Mouse (Mus musculus) ovary, postnatal 14 days (tissue): ENCODE data around the gene Rab43.
"Not testable (repeated sequence)": the region's sequence is repeated elsewhere in the genome, so short reads cannot be mapped to it uniquely, and the experiment has no call there.

Experiments used
- DNase-seq: peaks from one replicate; pipeline ENCODE4 v3.0.0; 2022; ENCODE audit warnings: low spot score

Gene Rab43

DNA sequence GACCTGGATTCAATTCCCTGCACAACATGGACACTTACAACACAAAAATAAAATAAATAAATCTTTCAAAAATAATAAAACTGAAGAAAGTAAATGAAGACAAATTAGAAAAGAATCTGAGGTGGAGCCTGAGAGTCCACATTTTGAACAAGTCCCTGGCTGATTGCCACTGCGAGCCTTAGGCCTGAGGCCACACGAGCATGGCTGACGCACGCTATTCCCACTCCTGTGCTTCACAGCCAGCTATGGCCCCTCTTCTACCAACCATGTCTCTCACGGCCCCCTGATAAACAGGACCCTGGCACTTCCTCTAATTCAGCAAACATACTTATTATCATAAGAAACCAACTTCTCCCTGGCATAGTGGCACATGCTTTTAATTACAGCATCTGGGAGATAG, 25.3 kb downstream of the Rab43 start:
- DNase-seq, result no peak

DNA sequence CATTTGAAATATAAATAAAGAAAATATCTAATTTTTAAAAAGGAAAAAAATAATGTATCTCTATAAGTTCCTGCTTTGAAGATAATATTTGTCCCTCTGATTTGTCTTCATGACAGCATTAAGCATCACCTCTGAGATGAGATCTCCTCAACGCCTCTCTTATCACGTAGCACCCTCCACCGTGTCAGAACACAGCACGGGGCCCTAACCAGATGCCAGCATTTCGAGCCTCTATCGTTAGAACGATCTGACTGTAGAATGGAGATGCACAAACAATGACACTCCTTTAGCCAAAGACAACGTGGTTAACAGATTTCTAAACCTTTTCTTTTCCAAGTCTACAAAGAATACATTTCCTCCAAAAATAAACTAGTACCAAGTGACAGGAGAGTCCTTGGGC, 27.9 kb downstream of the Rab43 start:
- no peak for DNase-seq

DNA sequence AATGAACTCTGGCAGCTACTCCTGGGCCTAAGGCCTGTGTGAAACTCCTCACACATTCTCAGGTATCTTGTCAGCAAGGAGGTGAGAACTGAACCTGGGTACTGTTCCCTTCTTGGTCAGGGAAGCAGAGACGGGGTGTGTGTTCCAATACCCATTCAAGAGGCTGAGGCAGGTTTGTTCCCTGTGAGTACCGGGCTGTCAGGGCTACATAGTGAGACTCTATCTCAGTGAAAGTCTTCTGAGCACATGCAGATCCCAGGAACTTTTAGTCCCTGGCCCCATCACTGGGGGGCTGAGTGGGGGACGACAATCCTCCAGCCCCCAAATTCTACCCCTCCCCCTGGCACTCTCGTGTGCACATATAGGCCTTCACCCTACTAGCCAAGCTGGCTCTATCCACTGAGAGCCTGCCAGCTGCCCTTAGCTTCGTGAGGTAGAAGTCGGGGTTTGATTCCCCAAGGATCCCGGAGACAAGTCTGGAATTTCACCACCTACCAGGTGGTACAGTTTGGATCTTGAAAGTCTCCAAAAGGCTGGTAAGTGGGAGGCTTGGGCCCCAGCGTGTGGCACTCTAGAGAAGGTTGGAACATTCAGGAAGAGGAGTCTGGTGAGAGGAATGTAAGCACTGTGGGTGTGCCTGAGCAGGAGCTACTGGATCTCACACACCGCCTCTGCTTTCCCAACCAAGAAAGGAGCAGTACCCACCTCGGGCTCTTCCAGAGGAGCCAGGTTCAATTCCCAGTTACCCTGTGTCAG, 31.2 kb downstream of the Rab43 start:
- no peak for DNase-seq

GRCm38 (mm10) chr6:87779174-87780165, 32.5 kb downstream of the Rab43 start:
- no peak for DNase-seq

- no peak for DNase-seq
Measured at GRCm38 (mm10) chr6:87778294-87779173, 33.4 kb downstream of the Rab43 start.

GRCm38 (mm10) chr6:87777842-87778241, 34.1 kb downstream of the Rab43 start, which contains the start of gene Gp9:
TSS of gene Gp9 (plus strand) at chr6:87778072.
- DNase-seq, result no peak

DNA sequence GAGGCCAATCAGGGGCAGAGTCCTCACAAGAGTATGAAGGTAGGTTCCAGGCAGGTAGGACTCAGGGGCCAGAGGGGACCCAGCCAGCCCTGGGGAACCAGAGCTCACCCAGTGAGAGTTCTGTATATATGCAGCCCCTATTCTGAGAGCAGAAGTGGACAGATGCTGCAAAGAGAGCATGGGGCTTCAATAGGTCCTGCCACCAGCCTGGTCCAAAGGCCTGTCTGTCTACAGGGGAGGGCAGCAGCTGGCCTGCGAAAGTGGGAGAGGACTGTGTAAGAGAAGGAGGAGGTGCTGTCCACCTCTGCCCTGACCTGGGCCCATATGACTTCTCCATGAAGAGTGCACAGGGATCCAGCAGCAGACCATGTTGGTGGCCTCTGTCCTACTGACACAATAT, 35.3 kb downstream of the Rab43 start:
- no peak for DNase-seq

DNA sequence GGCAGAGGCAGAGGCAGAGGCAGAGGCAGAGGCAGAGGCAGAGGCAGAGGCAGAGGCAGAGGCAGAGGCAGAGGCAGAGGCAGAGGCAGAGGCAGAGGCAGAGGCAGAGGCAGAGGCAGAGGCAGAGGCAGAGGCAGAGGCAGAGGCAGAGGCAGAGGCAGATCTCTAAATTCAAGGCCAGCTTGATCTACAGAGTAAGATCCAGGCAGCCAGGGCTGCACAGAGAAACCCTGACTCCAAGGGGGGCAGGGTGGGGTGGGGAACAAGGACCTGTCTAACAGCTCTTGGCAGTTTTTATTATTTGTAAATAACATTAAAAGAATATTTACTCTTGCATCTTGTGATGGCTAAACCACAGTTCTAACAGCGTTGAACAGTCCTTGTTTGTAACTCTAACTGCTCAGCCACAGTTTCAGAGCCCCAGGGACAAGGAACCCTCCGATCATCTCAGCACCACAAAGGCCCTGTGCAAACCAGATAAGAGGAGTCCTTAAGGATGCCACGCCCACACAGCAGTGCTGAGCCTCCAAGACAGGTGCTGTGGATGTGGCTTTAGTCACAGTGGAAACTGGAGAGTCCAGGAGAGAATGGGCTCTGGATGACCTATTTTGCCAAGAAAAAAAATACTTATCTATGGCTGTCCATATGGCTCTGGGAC, 36.2 kb downstream of the Rab43 start:
- DNase-seq, result no peak

DNA sequence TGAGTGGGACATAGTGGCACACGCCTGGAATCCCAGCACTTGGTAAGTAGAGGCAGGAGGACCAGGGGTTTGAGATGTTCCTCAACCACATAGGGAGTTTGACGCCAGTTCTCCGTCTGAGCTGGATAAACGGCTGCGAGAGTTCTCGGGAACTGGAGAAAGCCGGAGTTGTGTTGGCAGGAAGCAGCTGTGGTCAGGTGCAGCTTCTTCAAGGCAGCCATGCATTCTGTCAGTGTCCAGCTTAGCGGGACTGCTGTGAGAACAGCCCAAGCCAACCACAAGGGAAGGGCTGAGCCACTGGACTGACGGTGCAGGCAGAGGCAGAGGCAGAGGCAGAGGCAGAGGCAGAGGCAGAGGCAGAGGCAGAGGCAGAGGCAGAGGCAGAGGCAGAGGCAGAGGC, 37.1 kb downstream of the Rab43 start:
- DNase-seq, result no peak

- DNase-seq, result no peak
Measured at GRCm38 (mm10) chr6:87774466-87774865, 37.5 kb downstream of the Rab43 start.

- no peak for DNase-seq
Measured at GRCm38 (mm10) chr6:87770626-87771025, 41.3 kb downstream of the Rab43 start.

GRCm38 (mm10) chr6:87764296-87764695, 47.7 kb downstream of the Rab43 start:
- DNase-seq, result not testable (repeated sequence)

DNA sequence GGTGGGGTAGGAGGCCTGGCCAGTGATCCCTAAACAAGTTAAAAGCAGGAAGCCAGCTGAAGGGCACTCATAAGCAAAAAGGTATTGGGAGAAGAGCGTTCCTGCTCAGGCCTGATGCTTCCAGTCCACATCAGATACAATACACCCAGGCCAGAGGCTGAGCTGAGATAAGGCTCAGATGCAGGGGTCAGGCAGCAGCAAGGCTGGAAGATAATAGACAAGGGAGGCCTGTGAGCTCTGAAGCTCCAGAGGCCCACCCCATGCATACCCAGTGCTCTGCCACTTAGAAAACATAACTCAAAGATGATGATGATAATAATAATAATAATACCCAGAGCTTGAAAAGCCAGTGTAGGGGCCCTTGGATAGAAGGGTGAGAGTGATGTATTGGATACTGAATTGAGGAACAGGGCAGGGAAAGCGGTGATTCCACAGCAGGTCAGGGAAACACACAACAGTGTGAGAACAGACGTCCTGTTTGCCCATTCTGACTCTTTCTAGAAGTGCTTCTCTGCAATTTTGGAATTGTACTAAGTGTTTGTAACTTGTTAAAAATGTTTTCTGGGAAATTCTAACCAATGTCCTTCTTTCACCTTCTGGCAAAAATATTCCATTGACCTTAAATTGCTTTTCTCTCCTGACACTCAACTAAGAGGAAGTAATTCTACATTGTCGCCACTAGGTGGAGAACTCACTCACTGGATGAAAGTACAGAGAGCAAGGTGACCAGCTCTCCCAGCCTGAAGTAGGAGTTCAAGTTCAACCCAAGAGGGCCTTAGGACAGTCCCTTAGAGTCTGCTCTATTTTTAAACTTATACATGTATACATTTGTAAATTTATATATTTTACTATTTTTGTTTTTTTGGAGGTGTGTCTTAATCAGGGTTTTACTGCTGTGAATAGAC, 48.3 kb downstream of the Rab43 start:
- no peak for DNase-seq

GRCm38 (mm10) chr6:87762161-87762560, 49.8 kb downstream of the Rab43 start:
- DNase-seq, result no peak

DNA sequence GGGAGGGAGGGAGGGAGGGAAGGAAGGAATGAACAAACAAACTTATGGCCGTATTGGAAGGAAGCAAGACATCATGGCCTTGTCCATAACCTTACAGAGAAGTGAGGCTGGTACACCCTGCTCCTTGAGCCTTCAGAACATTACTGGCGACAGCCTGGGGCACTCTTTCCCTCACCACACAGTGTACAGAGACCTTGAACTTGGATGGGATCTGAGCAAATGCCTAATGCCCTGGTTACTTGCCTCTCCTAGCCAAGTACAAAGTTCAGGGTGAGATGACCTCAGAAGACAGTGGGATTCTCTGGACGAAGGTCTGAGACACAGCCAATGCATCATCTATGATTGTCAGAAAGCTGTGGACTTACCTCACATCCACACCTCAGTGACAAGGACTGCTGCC, 52.1 kb downstream of the Rab43 start:
- DNase-seq, result no peak

DNA sequence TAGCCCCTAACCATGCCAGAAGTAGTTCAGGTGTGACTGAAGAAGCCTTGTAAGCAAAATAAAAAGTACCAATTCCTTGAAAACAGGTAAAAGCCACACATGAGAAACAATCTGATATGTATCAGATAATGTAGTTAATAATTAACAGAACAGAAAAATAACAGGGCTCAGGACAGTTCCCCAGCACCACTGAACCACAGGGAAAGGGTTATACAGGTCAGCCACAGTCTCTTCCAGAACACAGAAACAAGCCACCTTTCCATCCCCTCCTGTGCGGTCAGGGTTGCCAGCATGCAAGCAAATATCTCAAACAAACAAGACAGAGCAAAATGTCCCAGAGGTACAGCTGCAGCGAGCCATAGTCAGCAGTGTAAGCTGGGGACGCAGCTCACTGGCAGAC, 52.6 kb downstream of the Rab43 start:
- DNase-seq, result no peak

DNA sequence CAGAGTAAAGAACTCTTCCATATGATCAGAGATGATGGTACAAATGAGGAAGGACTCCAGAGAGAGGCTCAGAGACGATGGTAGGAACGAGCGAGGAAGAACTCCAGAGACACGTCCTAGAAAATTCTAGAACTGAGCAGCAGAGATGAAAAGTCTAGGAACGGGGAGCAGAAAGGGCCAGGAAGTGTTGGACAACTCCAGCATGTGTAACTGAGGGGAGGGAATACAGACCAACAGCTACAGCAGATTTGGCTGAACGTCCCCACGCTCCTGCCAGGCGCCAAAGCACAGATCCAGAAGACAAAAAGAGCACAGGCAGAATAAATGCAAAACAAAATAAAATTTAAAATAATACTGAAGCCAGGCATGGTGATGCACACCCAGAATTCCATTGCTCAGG, 55.1 kb downstream of the Rab43 start:
- DNase-seq, result no peak

- DNase-seq, result no peak
Measured at GRCm38 (mm10) chr6:87755196-87755595, 56.8 kb downstream of the Rab43 start.

DNA sequence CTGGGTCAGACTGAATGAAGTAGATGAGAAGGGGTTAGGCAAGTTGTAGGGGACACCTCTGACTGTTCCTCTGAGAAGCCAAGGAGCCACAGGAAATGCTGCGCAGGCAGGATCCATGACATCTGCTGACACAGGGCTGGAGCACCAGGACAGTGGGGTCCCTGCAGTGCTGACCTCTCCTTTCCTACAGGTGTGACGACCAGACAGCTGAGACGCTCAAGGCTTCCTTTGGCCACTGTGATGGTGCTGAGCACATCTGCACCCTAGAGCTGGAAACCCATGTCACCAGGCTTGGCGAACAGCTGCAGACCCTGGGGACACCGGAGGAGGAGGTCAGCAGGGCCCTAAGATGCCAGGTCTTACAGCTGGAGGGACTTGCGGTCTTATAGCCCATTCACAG, 60.4 kb downstream of the Rab43 start:
- no peak for DNase-seq

DNA sequence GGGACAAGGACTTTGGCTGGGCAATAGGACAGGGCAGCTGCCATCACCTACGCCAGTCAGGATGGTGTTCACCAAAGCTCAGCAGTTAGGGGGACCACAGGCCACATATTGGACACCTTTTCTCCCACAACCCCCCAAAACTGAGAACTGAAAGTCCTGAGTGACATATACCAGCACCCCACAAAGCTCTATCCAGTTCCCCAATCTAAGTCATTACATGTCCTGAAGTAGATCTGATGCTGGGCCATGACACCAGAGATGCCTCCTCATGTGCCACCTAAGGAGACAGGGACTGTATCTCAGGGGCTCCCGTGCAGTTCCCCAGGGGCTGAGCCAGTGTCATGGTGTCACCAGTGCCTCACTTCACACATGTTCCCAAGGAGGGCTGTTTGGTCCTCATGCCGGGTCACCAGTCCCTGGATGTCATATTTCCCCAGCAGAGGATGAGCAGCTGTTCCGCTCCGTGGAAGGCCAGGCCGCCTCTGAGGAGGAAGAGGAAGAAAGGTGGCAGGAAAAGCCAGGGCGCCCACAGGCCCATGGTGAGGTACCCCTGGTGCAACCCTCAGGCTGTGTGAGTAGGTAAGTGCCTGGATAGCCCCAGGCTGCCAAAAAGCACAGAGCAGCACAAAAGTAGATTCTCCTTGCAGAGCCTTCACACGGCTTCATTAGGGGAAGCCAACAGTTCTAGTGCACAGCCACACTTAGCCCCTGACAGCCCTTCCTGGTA, 61.6 kb downstream of the Rab43 start:
- no peak for DNase-seq
